Mouse (Mus musculus) liver, postnatal 0 days (tissue): ENCODE measurements at regions not wholly inside any gene's neighbourhood (a gene's known extent, or its start where the extent isn't known, plus 50 kb on each side); places are given as distances from the start of the nearest gene placed in this dataset.

Experiments used
- CTCF ChIP-seq: sonication (generic); IDR thresholded peaks from 2 replicates; pipeline ENCODE4 v1.5.1; 2016; ENCODE audit warnings: antibody characterized with exemption, low read depth
- EP300 ChIP-seq: IDR thresholded peaks from 2 replicates; pipeline ENCODE4 v1.6.1; 2016; ENCODE audit warnings: antibody characterized with exemption, low read depth, mild to moderate bottlenecking

- no peak for TF ChIP-seq EP300
- TF ChIP-seq CTCF: no peak
These were observed 993.7 kb upstream of the Cntn5 start for GRCm38 (mm10) chr9:11898232-11898631.
